Mouse (Mus musculus) testis, postnatal 10 days (tissue): ENCODE measurements around the gene 3110040N11Rik.

Source experiments
- DNase-seq: peaks from one replicate; pipeline ENCODE4 v3.0.0; 2021; ENCODE audit warnings: low spot score

3110040N11Rik gene

DNA sequence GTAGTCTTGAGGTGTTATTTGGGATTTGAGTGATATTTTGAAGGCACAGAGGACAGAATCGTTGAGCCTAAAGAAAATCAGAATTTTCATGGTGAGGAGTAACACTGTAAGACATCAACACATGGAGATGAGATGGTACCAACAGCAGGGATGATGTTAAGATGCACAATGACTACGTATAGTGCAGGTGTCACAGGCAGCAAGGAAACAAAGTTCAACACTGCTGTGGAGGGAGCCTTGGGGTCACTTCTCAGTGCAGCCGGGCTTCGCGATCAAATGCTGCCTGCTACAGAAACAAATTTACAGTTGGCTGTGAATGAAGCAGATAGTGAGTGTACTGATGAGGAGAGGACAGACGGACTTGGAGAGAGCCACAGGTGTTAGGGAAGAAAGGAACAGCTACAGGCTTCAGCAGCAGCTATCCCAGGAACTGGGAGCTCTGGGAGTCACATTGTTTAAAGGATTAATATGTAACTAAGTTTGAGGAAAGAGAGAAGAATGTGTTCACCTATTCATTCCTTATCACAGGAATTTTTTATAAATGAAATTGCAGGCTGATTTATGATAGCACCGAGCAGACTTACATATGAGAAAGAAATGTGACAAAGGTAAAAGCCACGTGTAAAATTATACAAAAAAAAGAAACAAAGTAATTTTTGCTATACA is 50.4 kb downstream of the 3110040N11Rik start:
- no peak for DNase-seq

GRCm38 (mm10) chr7:81735300-81736048 is 53.8 kb downstream of the 3110040N11Rik start:
- DNase-seq, result no peak

- no peak for DNase-seq
Measured at GRCm38 (mm10) chr7:81732183-81733089, 56.8 kb downstream of the 3110040N11Rik start.
